Mouse (Mus musculus) CH12.LX (cell line): ENCODE measurements around the gene Unc13b. TPM values are rescaled to one million over a fixed set of nuclear protein-coding genes. Genes with fewer than 3 reads are reported as not detected.

Experiments used
- DNase-seq: peaks from one replicate; pipeline ENCODE4 v3.0.0-alpha.2; 2013; ENCODE audit errors: extremely low read depth
- H3K27ac ChIP-seq: 2 replicates; pipeline ENCODE4 v1.5.1; 2012; ENCODE audit warnings: low read depth, mild to moderate bottlenecking, control low read depth, moderate library complexity; ENCODE audit not compliant: insufficient read depth
- H3K27me3 ChIP-seq: replicated peaks from 2 replicates; pipeline ENCODE3; 2012; ENCODE audit warnings: inconsistent platforms
- H3K36me3 ChIP-seq, 2 experiments: replicated peaks in 1 of 2; 2 replicates each; pipeline versions ENCODE3 to v1.6.1; 2012; ENCODE audit warnings: inconsistent platforms in 1 of 2, low read length in 1 of 2, mild to moderate bottlenecking in 1 of 2, mixed read lengths in 1 of 2, moderate library complexity in 1 of 2; ENCODE audit not compliant: control insufficient read depth in 1 of 2, insufficient read depth in 1 of 2
- H3K4me1 ChIP-seq, 2 experiments: 2 replicates each; pipeline ENCODE4 v1.6.1; 2012; ENCODE audit warnings: inconsistent platforms in 1 of 2, moderate library complexity in 1 of 2; ENCODE audit not compliant: insufficient read depth in 2 of 2, control insufficient read depth in 1 of 2
- H3K4me2 ChIP-seq: 2 replicates; pipeline ENCODE4 v1.6.1; 2012; ENCODE audit warnings: low read depth, mild to moderate bottlenecking, control low read depth; ENCODE audit not compliant: poor library complexity, insufficient read depth, severe bottlenecking
- H3K4me3 ChIP-seq, 3 experiments: fragments of 150-350 bp in 1 of 3; sonication (generic) in 1 of 3; replicated peaks in 1 of 3; 2 replicates each; pipeline versions ENCODE3 to v1.5.1; 2011 to 2012; ENCODE audit warnings: low read depth in 2 of 3, low read length in 2 of 3, mild to moderate bottlenecking in 2 of 3, moderate library complexity in 2 of 3, control low read depth in 1 of 3, improper control_type of control experiment in 1 of 3, inconsistent platforms in 1 of 3, mixed read lengths in 1 of 3; ENCODE audit not compliant: poor library complexity in 1 of 3
- H3K79me2 ChIP-seq: replicated peaks from 2 replicates; pipeline ENCODE4 v1.6.1; 2012; ENCODE audit warnings: mild to moderate bottlenecking, moderate library complexity; ENCODE audit not compliant: control insufficient read depth, poor library complexity, insufficient read depth, severe bottlenecking; ENCODE audit errors: extremely low read depth
- H3K9ac ChIP-seq: 2 replicates; pipeline ENCODE4 v1.6.1; 2012; ENCODE audit warnings: low read depth, mild to moderate bottlenecking, control low read depth, moderate library complexity; ENCODE audit not compliant: insufficient read depth
- H3K9me3 ChIP-seq: replicated peaks from 2 replicates; pipeline ENCODE3; 2012; ENCODE audit warnings: low read length, inconsistent platforms, mixed read lengths
- CHD2 ChIP-seq: IDR thresholded peaks from 2 replicates; pipeline ENCODE4 v1.6.1; 2011; ENCODE audit warnings: low read length, improper control_type of control experiment
- E2F4 ChIP-seq: IDR thresholded peaks from 2 replicates; pipeline ENCODE4 v1.6.1; 2011; ENCODE audit warnings: low read depth, low read length, improper control_type of control experiment; ENCODE audit not compliant: insufficient replicate concordance
- ELF1 ChIP-seq: IDR thresholded peaks from 2 replicates; pipeline ENCODE4 v1.6.1; 2014; ENCODE audit warnings: low read depth, mild to moderate bottlenecking, inconsistent platforms, low read length, improper control_type of control experiment
- HCFC1 ChIP-seq: IDR thresholded peaks from 2 replicates; pipeline ENCODE4 v1.6.1; 2012; ENCODE audit warnings: low read depth, mild to moderate bottlenecking, inconsistent platforms, low read length, improper control_type of control experiment
- IRF4 ChIP-seq: IDR thresholded peaks from 2 replicates; pipeline ENCODE4 v1.6.1; 2014; ENCODE audit warnings: low read depth, mild to moderate bottlenecking, inconsistent platforms, low read length, improper control_type of control experiment
- JUN ChIP-seq: IDR thresholded peaks from 2 replicates; pipeline ENCODE4 v1.6.1; 2011; ENCODE audit warnings: low read depth, mild to moderate bottlenecking, low read length, improper control_type of control experiment, moderate library complexity; ENCODE audit not compliant: insufficient read depth
- JUND ChIP-seq: conservative IDR thresholded peaks from 2 replicates; pipeline ENCODE4 v1.6.1; 2011; ENCODE audit warnings: low read depth, low read length, improper control_type of control experiment
- KAT2A ChIP-seq: IDR thresholded peaks from 2 replicates; pipeline ENCODE4 v1.6.1; 2012; ENCODE audit warnings: low read length, improper control_type of control experiment, inconsistent platforms; ENCODE audit not compliant: insufficient replicate concordance
- MAFK ChIP-seq: IDR thresholded peaks from 2 replicates; pipeline ENCODE4 v1.6.1; 2011; ENCODE audit warnings: low read length, improper control_type of control experiment; ENCODE audit not compliant: insufficient replicate concordance
- MAX ChIP-seq: IDR thresholded peaks from 2 replicates; pipeline ENCODE4 v1.6.1; 2011; ENCODE audit warnings: low read length, improper control_type of control experiment
- MAZ ChIP-seq: IDR thresholded peaks from 2 replicates; pipeline ENCODE4 v1.6.1; 2012; ENCODE audit warnings: low read depth, mild to moderate bottlenecking, inconsistent platforms, low read length, improper control_type of control experiment, moderate library complexity
- MEF2A ChIP-seq: IDR thresholded peaks from 2 replicates; pipeline ENCODE4 v1.6.1; 2014; ENCODE audit warnings: low read depth, mild to moderate bottlenecking, inconsistent platforms, low read length, improper control_type of control experiment, borderline replicate concordance
- MYC ChIP-seq: IDR thresholded peaks from 2 replicates; pipeline ENCODE4 v1.6.1; 2011; ENCODE audit warnings: low read depth, mild to moderate bottlenecking, improper control_type of control experiment, low read length
- RCOR1 ChIP-seq: conservative IDR thresholded peaks from 2 replicates; pipeline ENCODE4 v1.6.1; 2012; ENCODE audit warnings: low read depth, mild to moderate bottlenecking, inconsistent platforms, low read length, improper control_type of control experiment
- TBP ChIP-seq: conservative IDR thresholded peaks from 2 replicates; pipeline ENCODE4 v1.6.1; 2011; ENCODE audit warnings: low read depth, low read length, improper control_type of control experiment
- TCF12 ChIP-seq: IDR thresholded peaks from 2 replicates; pipeline ENCODE4 v1.6.1; 2014; ENCODE audit warnings: low read depth, mild to moderate bottlenecking, inconsistent platforms, low read length, improper control_type of control experiment
- USF1 ChIP-seq: IDR thresholded peaks from 2 replicates; pipeline ENCODE4 v1.6.1; 2014; ENCODE audit warnings: low read depth, mild to moderate bottlenecking, inconsistent platforms, low read length, improper control_type of control experiment
- ZC3H11A ChIP-seq: IDR thresholded peaks from 2 replicates; pipeline ENCODE4 v1.6.1; 2012; ENCODE audit warnings: low read depth, mild to moderate bottlenecking, inconsistent platforms, low read length, improper control_type of control experiment
- ZNF384 ChIP-seq: IDR thresholded peaks from 2 replicates; pipeline ENCODE4 v1.6.1; 2012; ENCODE audit warnings: low read depth, low read length, improper control_type of control experiment, inconsistent platforms
- dilution Hi-C: fragments of 300-500 bp; cut with MboI; formaldehyde crosslinking; loops from 2 replicates; pipeline ENCODE4 v1.14.3; 2020; ENCODE audit warnings: low sequenced_read_pairs; ENCODE audit not compliant: extremely low pct_unique_long_range_greater_than_20kb, extremely low pct_ligation_motif_present
- in situ Hi-C: fragments of 300-500 bp; cut with MboI; formaldehyde crosslinking; loops from 3 replicates; pipeline ENCODE4 v1.14.3; 2019; ENCODE audit warnings: low sequenced_read_pairs, low pct_ligation_motif_present, low pct_unique_long_range_greater_than_20kb, mixed read lengths
- polyA plus RNA-seq: library from polyadenylated mRNA; unstranded; fragments of >175 nt; gene quantifications from 2 replicates; pipeline ENCODE4 v1.2.1, GENCODE M21; 2012; ENCODE audit warnings: low read depth; ENCODE audit not compliant: insufficient read length
- total RNA-seq, 2 experiments: library from RNA; depleted of rRNA; stranded (reverse); fragments of 300-350 nt in 1 of 2; fragments of >200 nt in 1 of 2; gene quantifications; 2 replicates each; pipeline ENCODE4 v1.2.3; 2012 to 2014

Unc13b gene
- total and polyA plus RNA-seq, 3 experiments: 0.08 to 0.23 (median 0.19) TPM

- no peak for DNase-seq
- H3K4me2 ChIP-seq: no peak overlapping the region
- H3K9ac ChIP-seq: no peak overlapping the region
- peaks cover 2% of the 10 kb centered on the region for H3K27me3 ChIP-seq
- peaks cover 7% of the 10 kb centered on the region for H3K9me3 ChIP-seq
- dilution Hi-C loops: no loop called here
- H3K36me3 ChIP-seq: no peaks in the 10 kb centered on the region
- no peaks in the 10 kb centered on the region for H3K4me1 ChIP-seq
- no peak for TF ChIP-seq USF1
- no peak for TF ChIP-seq TBP
- TF ChIP-seq ZNF384: no peak
- no peak for TF ChIP-seq MYC
- TF ChIP-seq ELF1: no peak
- TF ChIP-seq JUND: no peak
- no peak for TF ChIP-seq KAT2A
- no peak for TF ChIP-seq HCFC1
- TF ChIP-seq MAX: no peak
- TF ChIP-seq CHD2: no peak
- TF ChIP-seq TCF12: no peak
- TF ChIP-seq ZC3H11A: no peak
- TF ChIP-seq RCOR1: no peak
- H3K27ac ChIP-seq: no peak overlapping the region
- H3K79me2 ChIP-seq: no peaks in the 10 kb centered on the region
- in situ Hi-C loops: no loop called here
- H3K4me3 ChIP-seq: no peak overlapping the region
Observed at GRCm38 (mm10) chr4:43059697-43060096, 944 bp downstream of the Unc13b start.

- dilution Hi-C loops (no loop called here), in situ Hi-C loops (no loop called here)
- peaks cover 2% of the 10 kb centered on the region for H3K27me3 ChIP-seq
Observed at GRCm38 (mm10) chr4:43060286-43060685, 1.5 kb downstream of the Unc13b start.

More at GRCm38 (mm10) chr4:43060286-43060685, 1.5 kb downstream of the Unc13b start:
- Histone ChIP-seq H3K4me2 (no peak overlapping the region), H3K9me3 (peaks cover 7% of the 10 kb centered on the region), H3K4me1 (no peaks in the 10 kb centered on the region), H3K36me3 (no peaks in the 10 kb centered on the region), H3K9ac (no peak overlapping the region), H3K27ac (no peak overlapping the region), H3K4me3 (no peak overlapping the region), H3K79me2 (no peaks in the 10 kb centered on the region)
- no peak for DNase-seq
- TF ChIP-seq MAZ: no peak
- TF ChIP-seq MAFK: no peak
- no peak for TF ChIP-seq MEF2A
- TF ChIP-seq RCOR1: no peak
- no peak for TF ChIP-seq IRF4
- TF ChIP-seq USF1: no peak
- no peak for TF ChIP-seq E2F4
- TF ChIP-seq JUN: no peak
- no peak for TF ChIP-seq HCFC1
- no peak for TF ChIP-seq ZNF384
